Mouse (Mus musculus): ENCODE results near the gene Lamp2.
"Not testable (repeated sequence)": the region's sequence is repeated elsewhere in the genome, so short reads cannot be mapped to it uniquely, and the experiment has no call there.

DNA sequence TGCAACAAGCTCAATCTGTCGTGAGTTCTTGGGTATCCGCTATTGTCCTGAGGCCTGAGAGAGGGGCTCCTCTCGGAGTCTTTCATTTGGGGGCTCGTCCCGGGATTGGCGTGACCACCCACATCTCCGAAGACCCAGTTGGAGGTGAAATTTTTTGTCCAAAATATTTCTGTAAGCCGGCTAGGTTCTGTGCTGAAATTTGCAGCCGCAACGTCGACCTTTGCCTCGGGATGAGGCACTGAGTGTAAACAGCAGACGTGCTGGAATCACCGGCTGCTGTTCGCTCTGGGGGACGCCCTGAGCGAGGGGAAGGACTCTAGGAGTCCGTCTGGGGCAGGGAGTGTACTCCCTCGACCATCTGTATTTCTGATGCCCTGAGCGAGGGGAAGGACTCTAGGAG is 29.2 kb upstream of the Lamp2 start:
- TF ChIP-seq CTCF (IDR thresholded peaks at IDR 0.05; ENCODE audit: low read depth); EP300 (optimal IDR thresholded peaks at IDR 0.05): not testable (repeated sequence)
